Mouse (Mus musculus): ENCODE data around the gene Klhl29.

- no peak for TF ChIP-seq CTCF (conservative IDR thresholded peaks at IDR 0.05; ENCODE audit: low read length)
- TF ChIP-seq POU5F1 (IDR thresholded peaks at IDR 0.05; ENCODE audit: borderline replicate concordance, low read length) = no peak
- no peak for TF ChIP-seq NANOG (IDR thresholded peaks at IDR 0.05; ENCODE audit: borderline replicate concordance, low read length)
Observed at GRCm38 (mm10) chr12:5038008-5038407, 337.5 kb downstream of the Klhl29 start.

Data from E14TG2a.4 (cell line).